Mouse (Mus musculus): ENCODE measurements around the gene Kdm4a. TPM values are rescaled to one million over a fixed set of nuclear protein-coding genes. Genes with fewer than 3 reads are reported as not detected.

Gene Kdm4a
- polyA plus RNA-seq, 1 experiment from 2014 or later: 58.7 TPM

DNA sequence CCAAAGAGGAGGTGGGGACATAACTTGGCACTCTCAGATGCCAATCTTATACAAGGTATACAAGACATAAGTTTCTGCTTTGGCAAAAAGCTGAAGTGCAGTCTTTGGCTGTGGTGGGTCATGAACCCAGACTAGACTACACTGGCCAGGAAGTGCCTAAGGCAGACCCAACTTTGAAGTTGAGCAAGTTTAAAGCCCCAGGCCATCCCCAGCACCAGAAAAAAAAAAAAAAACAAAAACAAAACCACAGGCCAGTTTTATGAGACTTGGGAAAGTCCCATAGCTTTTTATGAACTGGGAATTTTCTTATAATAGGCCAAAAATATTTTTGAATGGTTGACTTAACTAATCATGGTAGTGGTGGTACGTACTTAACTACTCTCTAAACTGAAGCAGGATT, 44.4 kb downstream of the Kdm4a start:
- Histone ChIP-seq H3K4me2 (peak overlapping the region; percentile 84), H3K27ac (0 out of 2 replicates have a peak overlapping the region, but pooled peaks have one; percentile 35), H3K9me3 (replicated peaks) (no peaks in the 10 kb centered on the region), H3K4me1 (peaks cover 24% of the 10 kb centered on the region), H3K27me3 (no peaks in the 10 kb centered on the region), H3K36me3 (ENCODE audit: poor library complexity, severe bottlenecking) (peaks cover 44% of the 10 kb centered on the region), H3K4me3 (peak overlapping the region; percentile 97), H3K9ac (peak overlapping the region; percentile 86)
- ATAC-seq: no peak
- 83% methylated on average over 1 of the region's 1 CpGs for WGBS

DNA sequence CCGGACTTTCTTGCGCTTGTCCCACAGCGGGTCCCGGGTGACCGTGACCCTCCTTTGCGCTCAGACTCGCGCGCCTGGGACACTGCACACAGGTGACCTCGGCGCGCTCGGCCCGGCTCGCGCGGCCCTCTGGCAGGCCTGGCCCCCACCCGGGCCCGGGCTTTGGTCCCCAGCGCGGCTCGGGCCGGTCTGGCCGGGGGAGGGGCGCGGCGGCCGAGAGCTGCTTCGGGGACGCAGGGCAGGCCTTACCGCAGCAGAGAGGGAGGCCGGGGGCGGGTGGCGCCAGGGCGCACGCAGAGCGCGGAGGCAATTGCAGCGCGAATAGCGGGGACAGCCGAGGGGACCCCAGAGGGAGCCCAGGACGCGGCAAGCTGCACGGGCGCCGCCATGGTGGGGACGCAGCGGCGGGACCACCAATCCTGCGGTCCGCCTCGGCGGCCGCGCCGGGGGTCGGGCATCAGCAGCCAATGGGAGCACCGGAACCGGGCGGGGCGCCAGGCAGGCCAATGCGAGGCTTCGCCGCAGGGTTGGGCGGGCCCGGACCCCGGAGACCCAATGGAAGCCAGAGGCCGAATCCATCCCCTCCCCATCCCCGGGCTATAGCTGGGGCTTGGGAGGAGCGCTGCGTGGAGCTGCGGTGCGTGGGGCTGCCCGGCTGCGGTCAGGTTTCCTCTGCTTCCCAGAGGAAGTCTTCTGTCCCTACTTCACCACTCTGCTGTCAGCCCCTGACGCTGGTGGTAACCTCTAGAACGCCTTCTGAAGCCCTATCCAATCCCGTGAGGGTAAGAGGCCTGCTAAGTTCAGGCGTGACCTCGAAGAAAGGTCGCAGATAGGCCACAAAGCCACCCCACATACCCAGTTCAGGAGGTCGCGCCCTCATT, 45.1 kb downstream of the Kdm4a start, which contains the start of gene St3gal3:
St3gal3 (minus strand) TSS at position 430 of the 881 bp plus-strand sequence.
- under 1% methylated on average over 77 of the region's 84 CpGs for WGBS
- H3K4me3 ChIP-seq: peak within 1 kb of the TSS; percentile 97
- no peaks in the 10 kb centered on the region for H3K27me3 ChIP-seq
- ATAC-seq: peak; percentile 99
- H3K27ac ChIP-seq: peak within 1 kb of the TSS; percentile 75
- H3K4me1 ChIP-seq: peaks cover 24% of the 10 kb centered on the region
- peak within 1 kb of the TSS; percentile 84 for H3K4me2 ChIP-seq
- peaks cover 37% of the 10 kb centered on the region for H3K36me3 ChIP-seq (ENCODE audit: poor library complexity, severe bottlenecking)
- H3K9ac ChIP-seq: peak within 1 kb of the TSS; percentile 86
- H3K9me3 ChIP-seq (replicated peaks): no peaks in the 10 kb centered on the region

DNA sequence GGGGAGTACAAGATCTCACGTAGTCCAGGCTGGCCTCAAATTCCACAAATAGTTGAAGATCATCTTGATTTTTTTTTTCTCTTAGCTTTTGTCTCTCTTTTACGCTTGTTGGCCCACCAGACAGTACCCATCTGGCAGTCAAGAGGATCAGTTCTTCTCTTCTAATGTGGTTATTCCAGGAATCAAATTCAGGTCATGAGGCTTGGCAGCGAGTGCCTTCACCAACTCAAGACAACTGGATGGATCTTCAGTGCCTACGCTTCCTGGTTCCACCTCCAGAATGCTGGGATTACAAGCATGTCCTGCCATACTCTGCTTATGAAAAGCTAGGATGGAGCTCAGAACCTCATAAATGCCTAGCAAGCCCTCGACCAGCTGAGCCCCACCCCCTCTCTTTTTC, 48.5 kb downstream of the Kdm4a start:
- Histone ChIP-seq H3K27ac (no peak overlapping the region), H3K9ac (no peak overlapping the region), H3K36me3 (ENCODE audit: poor library complexity, severe bottlenecking) (peaks cover 5% of the 10 kb centered on the region), H3K4me3 (no peak overlapping the region), H3K27me3 (no peaks in the 10 kb centered on the region), H3K4me2 (no peak overlapping the region), H3K4me1 (peaks cover 20% of the 10 kb centered on the region), H3K9me3 (replicated peaks) (no peaks in the 10 kb centered on the region)
- WGBS: 90% methylated on average over 5 of the region's 5 CpGs
- no peak for ATAC-seq

DNA sequence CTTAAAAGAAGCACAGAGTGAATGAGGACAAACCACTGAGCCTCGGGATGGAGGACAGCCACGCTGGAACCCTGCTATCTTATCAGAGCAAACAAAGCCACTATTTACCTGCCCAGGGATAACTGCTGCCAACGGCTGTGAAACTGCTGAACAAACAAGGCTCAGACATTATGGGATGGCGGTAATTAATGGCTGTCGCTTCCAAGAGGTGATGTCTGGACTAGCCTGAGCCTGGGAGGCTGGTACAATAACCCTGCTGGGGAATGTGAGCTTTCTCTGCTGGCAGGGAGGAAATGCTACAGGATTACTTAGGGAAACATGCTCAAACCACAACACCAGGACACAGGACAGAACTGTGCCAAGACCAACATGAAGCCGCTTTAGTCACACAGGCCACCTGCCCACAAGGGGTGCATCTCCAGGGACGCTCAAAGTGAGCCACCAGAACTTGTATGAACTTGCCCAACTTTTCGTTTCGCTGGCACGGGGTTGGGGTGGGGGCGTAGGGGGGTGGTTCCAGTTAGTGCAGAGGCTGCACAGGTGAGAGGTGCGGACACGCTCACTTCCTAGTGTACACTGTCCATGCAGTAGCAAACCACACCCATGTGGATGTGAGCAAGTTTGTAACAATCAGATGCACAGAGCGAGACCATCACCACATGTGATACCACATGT, 56.7 kb downstream of the Kdm4a start:
- peaks cover 4% of the 10 kb centered on the region; the same call in 1 of the 2 replicates for H3K4me1 ChIP-seq
- H3K27ac ChIP-seq: no peak overlapping the region
- no peak overlapping the region for H3K4me2 ChIP-seq
- H3K4me3 ChIP-seq: no peak overlapping the region
- whole genome bisulfite sequencing: 90% methylated on average over 14 of the region's 14 CpGs
- H3K9me3 ChIP-seq (replicated peaks): no peaks in the 10 kb centered on the region
- H3K9ac ChIP-seq: no peak overlapping the region
- ATAC-seq: no peak
- H3K27me3 ChIP-seq: no peaks in the 10 kb centered on the region
- no peaks in the 10 kb centered on the region for H3K36me3 ChIP-seq (ENCODE audit: poor library complexity, severe bottlenecking)

DNA sequence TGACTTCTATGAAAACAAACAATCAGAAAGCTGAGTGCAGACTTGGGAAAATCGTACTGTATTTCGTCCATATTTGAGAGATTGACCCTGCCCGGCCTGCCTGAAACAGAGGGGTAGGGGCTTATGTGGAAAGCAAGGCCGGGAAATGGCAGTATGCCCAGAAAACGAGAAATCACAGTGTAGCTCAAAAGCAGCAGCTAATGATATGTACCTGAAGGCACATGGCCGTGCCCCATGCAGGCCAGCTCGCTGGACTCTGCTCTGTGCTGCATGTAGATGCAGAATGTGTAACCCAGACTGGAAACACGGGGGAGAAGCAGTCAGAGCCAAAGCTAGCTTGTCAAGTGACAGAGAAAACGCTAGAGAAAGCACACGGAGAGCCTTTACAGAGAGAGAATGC, 57.8 kb downstream of the Kdm4a start:
- Histone ChIP-seq H3K9me3 (replicated peaks) (no peaks in the 10 kb centered on the region), H3K9ac (no peak overlapping the region), H3K27ac (no peak overlapping the region; the same call in 1 of the 2 replicates), H3K27me3 (no peaks in the 10 kb centered on the region), H3K4me1 (peaks cover 4% of the 10 kb centered on the region; the same call in 1 of the 2 replicates), H3K4me2 (no peak overlapping the region), H3K36me3 (ENCODE audit: poor library complexity, severe bottlenecking) (0 out of 2 replicates have a peak, but pooled peaks cover 6% of the 10 kb centered on the region), H3K4me3 (no peak overlapping the region)
- WGBS: 77% methylated on average over 10 of the region's 10 CpGs
- ATAC-seq: no peak

DNA sequence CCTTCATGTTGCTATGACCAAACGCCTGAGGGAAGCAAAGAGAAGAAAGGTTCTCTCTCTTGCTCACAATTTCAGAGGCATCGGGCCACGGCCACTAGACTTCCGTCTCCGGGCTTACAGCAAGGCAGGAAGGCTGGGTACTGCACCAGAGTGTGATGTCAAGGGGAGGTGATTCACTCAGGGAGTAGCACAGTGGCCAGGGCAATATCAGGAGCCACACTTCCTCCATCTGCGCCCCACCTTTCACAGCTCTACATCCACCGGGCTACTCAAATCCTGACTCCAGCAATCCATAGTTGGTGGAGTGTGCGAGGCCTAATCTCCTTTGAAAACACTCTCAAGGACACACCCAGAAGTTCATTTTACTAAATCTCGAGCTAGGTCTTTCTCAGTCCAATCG, 62.3 kb downstream of the Kdm4a start:
- Histone ChIP-seq H3K4me1 (peaks cover 4% of the 10 kb centered on the region; the same call in 1 of the 2 replicates), H3K27ac (no peak overlapping the region), H3K4me2 (no peak overlapping the region), H3K4me3 (no peak overlapping the region), H3K9me3 (replicated peaks) (no peaks in the 10 kb centered on the region), H3K9ac (no peak overlapping the region), H3K27me3 (no peaks in the 10 kb centered on the region), H3K36me3 (ENCODE audit: poor library complexity, severe bottlenecking) (0 out of 2 replicates have a peak, but pooled peaks cover 6% of the 10 kb centered on the region)
- no peak for ATAC-seq
- WGBS: 95% methylated on average over 10 of the region's 10 CpGs

DNA sequence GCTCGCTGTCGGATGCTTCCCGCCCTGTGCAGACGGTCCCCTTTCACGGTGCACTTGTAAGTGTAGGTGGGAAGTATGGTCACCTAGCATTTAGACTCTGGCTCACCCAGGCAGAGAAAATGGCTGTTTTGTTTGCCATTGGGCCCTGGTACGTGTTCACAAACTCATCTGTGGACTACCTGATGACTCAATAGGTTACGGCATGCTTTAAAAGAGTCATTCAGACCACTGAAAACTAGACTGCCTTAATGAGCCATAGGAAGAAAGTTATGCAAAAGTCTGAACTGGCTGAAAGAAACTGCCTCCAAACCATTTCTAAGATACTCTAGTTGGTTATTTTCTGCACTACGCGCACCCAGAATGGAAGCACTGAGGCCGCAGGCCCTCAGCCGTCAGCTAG, 63.7 kb downstream of the Kdm4a start:
- no peak for ATAC-seq
- Histone ChIP-seq H3K27ac (no peak overlapping the region), H3K36me3 (ENCODE audit: poor library complexity, severe bottlenecking) (0 out of 2 replicates have a peak, but pooled peaks cover 11% of the 10 kb centered on the region), H3K4me2 (no peak overlapping the region), H3K4me3 (no peak overlapping the region), H3K9me3 (replicated peaks) (no peaks in the 10 kb centered on the region), H3K9ac (no peak overlapping the region), H3K27me3 (no peaks in the 10 kb centered on the region), H3K4me1 (no peaks in the 10 kb centered on the region)
- WGBS: 90% methylated on average over 11 of the region's 11 CpGs

DNA sequence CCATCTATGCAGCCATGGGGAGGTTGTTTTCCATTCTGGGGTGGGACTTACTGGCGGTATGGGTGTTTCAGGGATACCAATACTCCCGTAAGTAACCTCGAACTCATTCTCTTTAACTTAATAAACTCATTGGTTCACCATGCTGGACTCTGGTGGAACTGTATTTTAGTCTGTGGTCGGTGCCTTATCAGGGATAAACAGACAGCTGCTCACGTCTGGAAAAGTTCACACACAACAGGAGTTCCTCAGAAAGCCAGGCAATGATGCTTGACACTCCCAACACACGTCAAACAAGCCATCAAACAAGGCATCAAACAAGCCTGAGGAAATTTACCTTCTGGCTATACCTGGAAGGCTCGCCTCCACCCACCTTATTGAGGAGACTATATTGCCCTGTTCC, 64.7 kb downstream of the Kdm4a start:
- Histone ChIP-seq H3K4me1 (no peaks in the 10 kb centered on the region), H3K4me2 (no peak overlapping the region), H3K9me3 (replicated peaks) (no peaks in the 10 kb centered on the region), H3K36me3 (ENCODE audit: poor library complexity, severe bottlenecking) (0 out of 2 replicates have a peak, but pooled peaks cover 11% of the 10 kb centered on the region), H3K9ac (no peak overlapping the region), H3K4me3 (no peak overlapping the region), H3K27me3 (no peaks in the 10 kb centered on the region), H3K27ac (no peak overlapping the region)
- 93% methylated on average over 7 of the region's 7 CpGs for WGBS
- no peak for ATAC-seq

DNA sequence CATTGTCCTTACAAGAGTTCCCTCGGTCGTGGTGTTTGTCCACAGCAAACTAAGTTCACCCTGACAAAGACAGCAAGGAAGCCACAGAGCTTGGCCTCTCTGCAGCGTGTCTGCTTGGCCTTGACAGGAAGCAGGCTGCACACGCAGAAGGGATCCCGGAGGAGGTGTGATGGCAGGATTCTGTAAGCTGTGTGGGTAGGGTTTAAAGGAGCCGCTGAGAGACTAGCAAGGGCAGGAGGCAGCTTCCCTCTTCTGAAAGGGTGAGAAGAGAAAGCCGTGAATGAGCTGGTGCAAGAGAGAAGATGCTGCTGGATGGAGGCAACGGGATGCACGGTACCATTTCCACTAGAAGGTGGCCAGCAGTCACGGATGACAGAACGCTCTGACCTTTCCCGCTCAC, 67.2 kb downstream of the Kdm4a start:
- Histone ChIP-seq H3K27ac (no peak overlapping the region), H3K4me3 (no peak overlapping the region), H3K4me2 (no peak overlapping the region), H3K27me3 (no peaks in the 10 kb centered on the region), H3K9me3 (replicated peaks) (no peaks in the 10 kb centered on the region; the same call in 1 of the 2 replicates), H3K4me1 (no peaks in the 10 kb centered on the region), H3K9ac (no peak overlapping the region), H3K36me3 (ENCODE audit: poor library complexity, severe bottlenecking) (0 out of 2 replicates have a peak, but pooled peaks cover 11% of the 10 kb centered on the region)
- no peak for ATAC-seq
- WGBS: 86% methylated on average over 12 of the region's 12 CpGs

DNA sequence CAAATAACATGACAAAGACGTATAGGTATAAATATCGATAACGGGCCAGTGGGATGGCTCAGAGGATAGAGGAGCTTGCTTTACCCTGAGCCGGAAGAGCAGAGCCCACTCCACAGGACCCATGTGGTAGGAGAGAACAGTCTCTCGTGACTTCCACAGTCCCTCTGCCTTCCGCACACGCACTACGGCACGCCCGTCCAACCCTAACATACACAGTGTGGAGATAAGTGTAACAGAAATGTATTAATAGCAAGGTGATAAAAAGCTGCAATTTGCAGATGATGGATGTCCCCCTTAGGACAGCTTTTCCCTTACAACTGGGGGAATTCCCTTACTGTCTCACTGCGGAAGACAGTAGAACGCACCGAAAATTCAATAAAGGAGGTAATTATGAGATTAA, 70.2 kb downstream of the Kdm4a start:
- H3K27ac ChIP-seq: no peak overlapping the region

DNA sequence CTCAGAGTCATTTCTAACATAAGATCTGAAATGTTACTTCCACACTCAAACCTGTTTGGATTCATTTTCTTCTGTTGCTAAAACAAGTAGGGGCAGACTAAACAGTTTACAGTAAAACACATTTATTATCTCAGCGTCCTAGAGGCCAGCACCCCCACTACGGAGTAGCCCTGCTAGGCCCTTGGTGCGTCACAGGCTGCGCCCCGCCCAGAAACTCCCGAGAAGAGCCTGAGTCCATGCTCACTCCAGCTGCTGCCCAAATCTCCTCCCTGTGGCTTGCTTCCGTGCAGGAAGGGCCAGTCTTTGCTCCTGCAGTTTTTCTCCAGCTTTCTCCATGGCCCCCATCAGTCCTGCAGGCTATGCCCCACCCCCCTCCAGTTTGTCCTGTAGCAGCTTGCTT, 71.1 kb downstream of the Kdm4a start:
- ATAC-seq: no peak
- Histone ChIP-seq H3K4me3 (no peak overlapping the region), H3K9me3 (replicated peaks) (no peaks in the 10 kb centered on the region; the same call in 1 of the 2 replicates), H3K27me3 (no peaks in the 10 kb centered on the region), H3K4me1 (no peaks in the 10 kb centered on the region), H3K4me2 (no peak overlapping the region), H3K27ac (no peak overlapping the region), H3K9ac (no peak overlapping the region), H3K36me3 (ENCODE audit: poor library complexity, severe bottlenecking) (peaks cover 15% of the 10 kb centered on the region)
- 86% methylated on average over 7 of the region's 7 CpGs for WGBS

More for the DNA sequence above, 70.2 kb downstream of the Kdm4a start:
- Histone ChIP-seq H3K27me3 (no peaks in the 10 kb centered on the region), H3K4me2 (no peak overlapping the region), H3K4me1 (no peaks in the 10 kb centered on the region), H3K4me3 (no peak overlapping the region), H3K9me3 (replicated peaks) (no peaks in the 10 kb centered on the region; the same call in 1 of the 2 replicates), H3K36me3 (ENCODE audit: poor library complexity, severe bottlenecking) (peaks cover 15% of the 10 kb centered on the region), H3K9ac (no peak overlapping the region)
- WGBS: 95% methylated on average over 13 of the region's 13 CpGs
- no peak for ATAC-seq
